ENCODE assay signal across 8 mouse cellular contexts in the genomic region with DNA sequence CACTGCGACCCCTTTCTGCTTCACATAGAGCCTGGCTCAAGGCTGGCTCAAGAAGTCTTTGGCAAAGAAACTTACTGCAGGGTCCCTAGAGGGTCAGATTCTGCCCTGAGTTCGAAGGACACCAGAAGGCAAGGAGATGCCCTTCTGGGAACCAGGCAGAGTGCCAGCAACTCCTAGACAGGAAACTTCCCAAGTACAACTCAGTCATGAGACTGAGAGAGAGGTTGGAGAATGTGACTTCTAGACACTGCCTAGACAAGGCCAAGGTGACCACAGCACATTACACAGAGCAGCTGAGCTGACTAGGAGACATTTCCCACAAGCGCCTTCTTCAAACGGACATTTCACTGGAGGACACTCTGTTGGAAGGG. TPM values are rescaled to one million over a fixed set of nuclear protein-coding genes. Genes with fewer than 3 reads are reported as not detected.
DNase-seq lines count a peak whose midpoint lies in the region; ATAC-seq lines count a peak whose summit lies in the region.

No protein-coding gene starts in this region.

- no peak overlapping the region; the same call in 1 of the 2 replicates for H3K4me3 ChIP-seq in heart, embryonic 12.5 days
- peak overlapping the region; percentile 68 for H3K4me3 ChIP-seq in forebrain, embryonic 10.5 days
- peak overlapping the region; percentile 53; the same call in 1 of the 2 replicates for H3K4me3 ChIP-seq in neural tube, embryonic 14.5 days (ENCODE audit: low read depth, low read length)

- DNase-seq in heart, postnatal 14 days = no peak
- peak; percentile 30 for DNase-seq in adrenal gland, postnatal 10 days
- no peak for DNase-seq in forebrain, embryonic 10.5 days (ENCODE audit: extremely low spot score, low spot score)
- peak; percentile 14 for DNase-seq in kidney, postnatal 10 days
- DNase-seq in c-Kit-positive CD71-positive TER-119-positive erythroid progenitor cells, embryonic 14.5 days (ENCODE audit: low spot score) = no peak
- DNase-seq in layer of hippocampus, postnatal 25 days (ENCODE audit: extremely low spot score in 1 of 2, low spot score in 1 of 2) = no peak

- H3K27me3 ChIP-seq in heart, embryonic 12.5 days (replicated peaks) = peaks cover 43% of the 10 kb centered on the region
- H3K27me3 ChIP-seq in forebrain, embryonic 10.5 days (ENCODE audit: poor library complexity, severe bottlenecking) = peaks cover 39% of the 10 kb centered on the region
- peaks cover 6% of the 10 kb centered on the region for H3K27me3 ChIP-seq in neural tube, embryonic 14.5 days (ENCODE audit: control insufficient read depth, insufficient read depth, low read length)

- H3K36me3 ChIP-seq in heart, embryonic 12.5 days = no peaks in the 10 kb centered on the region
- no peaks in the 10 kb centered on the region for H3K36me3 ChIP-seq in forebrain, embryonic 10.5 days (replicated peaks)
- H3K36me3 ChIP-seq in neural tube, embryonic 14.5 days (ENCODE audit: control insufficient read depth, insufficient read depth, low read length) = no peaks in the 10 kb centered on the region

- WGBS in heart, embryonic 12.5 days = 62% methylated on average over 4 of the region's 4 CpGs
- 69% methylated on average over 4 of the region's 4 CpGs for WGBS in forebrain, embryonic 10.5 days
- 79% methylated on average over 4 of the region's 4 CpGs for WGBS in neural tube, embryonic 14.5 days

- no peak overlapping the region for H3K27ac ChIP-seq in heart, embryonic 12.5 days (ENCODE audit: poor library complexity, severe bottlenecking)
- H3K27ac ChIP-seq in forebrain, embryonic 10.5 days = no peak overlapping the region
- no peak overlapping the region for H3K27ac ChIP-seq in neural tube, embryonic 14.5 days (ENCODE audit: low read depth, low read length)

- H3K4me2 ChIP-seq in heart, embryonic 12.5 days = peak overlapping the region; percentile 100
- peak overlapping the region; percentile 99 for H3K4me2 ChIP-seq in neural tube, embryonic 14.5 days (ENCODE audit: low read depth, low read length)

- no peaks in the 10 kb centered on the region for H3K9me3 ChIP-seq in heart, embryonic 12.5 days (replicated peaks)
- no peaks in the 10 kb centered on the region for H3K9me3 ChIP-seq in forebrain, embryonic 10.5 days
- H3K9me3 ChIP-seq in neural tube, embryonic 14.5 days (ENCODE audit: control insufficient read depth, low read length) = no peaks in the 10 kb centered on the region

- H3K4me1 ChIP-seq in heart, embryonic 12.5 days (replicated peaks) = 0 out of 2 replicates have a peak, but pooled peaks cover 6% of the 10 kb centered on the region
- H3K4me1 ChIP-seq in forebrain, embryonic 10.5 days = peaks cover 3% of the 10 kb centered on the region; the same call in 1 of the 2 replicates
- no peaks in the 10 kb centered on the region for H3K4me1 ChIP-seq in neural tube, embryonic 14.5 days (ENCODE audit: control insufficient read depth, insufficient read depth, low read length)

- intact Hi-C loops in heart, postnatal 14 days (cut with DNase I) = loop anchor here (10.0 kb wide), 1 partner anchor 430 kb away; no protein-coding TSS in a partner anchor

- H3K9ac ChIP-seq in heart, embryonic 12.5 days = no peak overlapping the region
- H3K9ac ChIP-seq in neural tube, embryonic 14.5 days (replicated peaks; ENCODE audit: low read depth, low read length) = no peak overlapping the region

- ATAC-seq in heart, embryonic 12.5 days (ENCODE audit: insufficient number of reproducible peaks, low FRiP score) = no peak
- ATAC-seq in neural tube, embryonic 14.5 days (ENCODE audit: low read depth) = no peak

RNA-seq across cellular contexts. Expression of gene Kcnip4, which starts 0.5 kb away (rescaled TPM):
- 0.51 and 0.80 TPM in 2 replicates for polyA plus RNA-seq in heart, embryonic 12.5 days (2016; fragmentation: Nextera tagmentation; extraction: Ambion mirVana)
- under 1 TPM; 0.10 to 0.38 TPM for total RNA-seq in heart, postnatal 14 days (2021)
- 1 to 10 TPM; 2.9 to 3.3 TPM for total RNA-seq in adrenal gland, postnatal 10 days (2021)
- 0.49 and 1.0 TPM in 2 replicates for polyA plus RNA-seq in forebrain, embryonic 10.5 days (2016; fragmentation: Nextera tagmentation; extraction: Ambion mirVana)
- polyA plus RNA-seq in neural tube, embryonic 14.5 days (2014; fragmentation: Nextera tagmentation; extraction: Ambion mirVana) = 22.4 and 26.1 TPM in 2 replicates
- 10 to 100 TPM; 55.1 TPM for total RNA-seq in layer of hippocampus, postnatal 25 days (2021)

Comparison
In these comparisons a context has a peak if more than half of its experiments do, and no peak if none do; other contexts are left out.
1. DNase-seq: peak in adrenal gland, postnatal 10 days (single experiment) and kidney, postnatal 10 days (single experiment); none in heart, postnatal 14 days (0 of 2), forebrain, embryonic 10.5 days (single experiment), c-Kit-positive CD71-positive TER-119-positive erythroid progenitor cells, embryonic 14.5 days (single experiment) and layer of hippocampus, postnatal 25 days (0 of 2).
2. RNA of gene Kcnip4, which starts 0.5 kb away (total RNA-seq): 55.1 TPM in layer of hippocampus, postnatal 25 days; 2.9 to 3.3 TPM in adrenal gland, postnatal 10 days and 0.10 to 0.38 TPM in heart, postnatal 14 days; every median in the first group is over 10 times any median in the second.